ENCODE assay signal across 18 mouse cellular contexts in the genomic region with DNA sequence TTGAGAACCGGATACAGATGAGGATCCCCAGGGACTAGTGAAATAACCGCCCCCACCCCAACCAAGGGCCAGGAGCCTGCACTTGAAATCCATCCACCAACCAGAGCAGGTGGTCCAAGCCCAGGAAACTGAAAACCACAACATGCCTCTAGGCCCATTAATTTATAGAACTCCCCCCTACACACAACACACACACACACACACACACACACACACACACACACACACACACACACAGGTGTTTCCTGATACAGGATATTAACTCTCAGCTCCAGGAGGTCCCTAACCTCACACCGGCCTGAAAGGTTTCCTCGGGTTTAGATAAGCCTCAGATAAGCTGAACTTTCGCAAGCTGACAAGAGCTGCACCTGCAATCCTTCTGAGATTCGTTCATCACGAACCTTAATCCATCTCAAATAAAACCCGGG.
A peak's percentile ranks its signal among the peaks of the same experiment; 100 is the strongest.
DNase-seq lines count a peak whose midpoint lies in the region; ATAC-seq and TF ChIP-seq lines count a peak whose summit lies in the region.
"Had no signal": no experiment of that assay in that cellular context is flagged by ENCODE, and none has a peak within 500 bp of the region (broad histone marks: within the 10 kb centered on the region; RNA-seq: fewer than 3 reads in every experiment).

No protein-coding gene starts in this region.

- H3K27me3 ChIP-seq in kidney, postnatal 0 days (ENCODE audit: insufficient read depth, low read length): no peaks in the 10 kb centered on the region
- no peaks in the 10 kb centered on the region for H3K27me3 ChIP-seq in midbrain, embryonic 15.5 days (replicated peaks)
- H3K27me3 ChIP-seq: embryonic facial prominence, embryonic 12.5 days; heart, embryonic 15.5 days; liver, embryonic 13.5 days had no signal

- no peak overlapping the region for H3K9ac ChIP-seq in kidney, postnatal 0 days (ENCODE audit: low read depth, low read length)
- H3K9ac ChIP-seq in midbrain, embryonic 15.5 days: no peak overlapping the region
- H3K9ac ChIP-seq: embryonic facial prominence, embryonic 12.5 days; forebrain, postnatal 0 days; heart, embryonic 15.5 days; liver, embryonic 13.5 days had no signal

- no peaks in the 10 kb centered on the region for H3K4me1 ChIP-seq in kidney, postnatal 0 days (replicated peaks; ENCODE audit: insufficient read depth, low read length)
- no peaks in the 10 kb centered on the region for H3K4me1 ChIP-seq in midbrain, embryonic 15.5 days

- H3K36me3 ChIP-seq in kidney, postnatal 0 days (ENCODE audit: insufficient read depth, low read length): no peaks in the 10 kb centered on the region
- H3K36me3 ChIP-seq in midbrain, embryonic 15.5 days (replicated peaks): no peaks in the 10 kb centered on the region
- H3K36me3 ChIP-seq: embryonic facial prominence, embryonic 12.5 days; heart, embryonic 15.5 days; liver, embryonic 13.5 days had no signal

- no peak overlapping the region for H3K4me2 ChIP-seq in kidney, postnatal 0 days (ENCODE audit: low read length)
- H3K4me2 ChIP-seq in midbrain, embryonic 15.5 days: no peak overlapping the region
- H3K4me2 ChIP-seq: embryonic facial prominence, embryonic 12.5 days; heart, embryonic 15.5 days; liver, embryonic 13.5 days had no signal

- no peak overlapping the region for H3K27ac ChIP-seq in kidney, postnatal 0 days
- H3K27ac ChIP-seq in midbrain, embryonic 15.5 days: no peak overlapping the region
- H3K27ac ChIP-seq: embryonic facial prominence, embryonic 12.5 days; gastrocnemius, adult 2 months; heart, embryonic 15.5 days; liver, embryonic 13.5 days had no signal

- peak; percentile 24 for DNase-seq in kidney, postnatal 0 days (ENCODE audit: low spot score)
- no peak for DNase-seq in kidney, postnatal 36 days
- peak; percentile 15 to 16 for DNase-seq in B cell, adult 2 months
- DNase-seq in thymus, postnatal 10 days (ENCODE audit: low spot score in 2 of 2): peak; percentile 32 to 40
- DNase-seq in left cerebral cortex, postnatal 4 days: no peak
- DNase-seq: adrenal gland, postnatal 10 days; cerebellum, adult 11-12 months; forebrain, postnatal 0 days; gastrocnemius, adult 2 months; heart, adult 11 months; kidney, postnatal 4 days; liver, embryonic 13.5 days; lung, postnatal 10 days had no signal

- no peaks in the 10 kb centered on the region for H3K9me3 ChIP-seq in kidney, postnatal 0 days (replicated peaks; ENCODE audit: low read length)
- no peaks in the 10 kb centered on the region for H3K9me3 ChIP-seq in midbrain, embryonic 15.5 days
- H3K9me3 ChIP-seq: embryonic facial prominence, embryonic 12.5 days; heart, embryonic 15.5 days; liver, embryonic 13.5 days had no signal

- ATAC-seq in kidney, postnatal 0 days (replicated peaks; ENCODE audit: low FRiP score, low read depth): no peak
- ATAC-seq in granulocyte monocyte progenitor cell, adult 5-6 weeks (replicated peaks; ENCODE audit: poor library complexity, severe bottlenecking): peak; percentile 26; the same call in 1 of the 2 replicates
- no peak for ATAC-seq in midbrain, embryonic 15.5 days (replicated peaks)
- ATAC-seq: forebrain, postnatal 0 days; inflammation-experienced regulatory T-cells, adult 6 months had no signal

- intact Hi-C loops in left cerebral cortex, postnatal 4 days (cut with DNase I): no loop called here

- WGBS in kidney, postnatal 0 days: 36% methylated on average over 8 of the region's 8 CpGs
- 56% methylated on average over 8 of the region's 8 CpGs for WGBS in midbrain, embryonic 15.5 days

- no peak for TF ChIP-seq CTCF in kidney, postnatal 0 days (IDR thresholded peaks at IDR 0.05; ENCODE audit: low read depth)

- no peak overlapping the region for H3K4me3 ChIP-seq in kidney, postnatal 0 days (replicated peaks; ENCODE audit: low read depth, low read length)
- no peak overlapping the region for H3K4me3 ChIP-seq in midbrain, embryonic 15.5 days
- H3K4me3 ChIP-seq: embryonic facial prominence, embryonic 12.5 days; gastrocnemius, adult 2 months; heart, embryonic 15.5 days; liver, embryonic 13.5 days had no signal

Comparison
In these comparisons a context has a peak if more than half of its experiments do, and no peak if none do; other contexts are left out.
1. DNase-seq: peak in kidney, postnatal 0 days (single experiment), B cell, adult 2 months (2 of 2) and thymus, postnatal 10 days (2 of 2); none in kidney, postnatal 36 days (0 of 2) and left cerebral cortex, postnatal 4 days (single experiment).